Mouse (Mus musculus) mammary gland, adult 2 months (tissue): ENCODE results near the gene Comtd1. TPM values are rescaled to one million over a fixed set of nuclear protein-coding genes. Genes with fewer than 3 reads are reported as not detected.

Source experiments
- polyA plus RNA-seq: library from polyadenylated mRNA; depleted of rRNA; stranded (reverse); fragments of >200 nt; gene quantifications from 2 replicates; pipeline ENCODE4 v1.2.3, GENCODE M21; 2012; ENCODE audit warnings: low replicate concordance; rRNA removed

Gene Comtd1
- polyA plus RNA-seq: 13.9 and 28.7 TPM in 2 replicates

DNA sequence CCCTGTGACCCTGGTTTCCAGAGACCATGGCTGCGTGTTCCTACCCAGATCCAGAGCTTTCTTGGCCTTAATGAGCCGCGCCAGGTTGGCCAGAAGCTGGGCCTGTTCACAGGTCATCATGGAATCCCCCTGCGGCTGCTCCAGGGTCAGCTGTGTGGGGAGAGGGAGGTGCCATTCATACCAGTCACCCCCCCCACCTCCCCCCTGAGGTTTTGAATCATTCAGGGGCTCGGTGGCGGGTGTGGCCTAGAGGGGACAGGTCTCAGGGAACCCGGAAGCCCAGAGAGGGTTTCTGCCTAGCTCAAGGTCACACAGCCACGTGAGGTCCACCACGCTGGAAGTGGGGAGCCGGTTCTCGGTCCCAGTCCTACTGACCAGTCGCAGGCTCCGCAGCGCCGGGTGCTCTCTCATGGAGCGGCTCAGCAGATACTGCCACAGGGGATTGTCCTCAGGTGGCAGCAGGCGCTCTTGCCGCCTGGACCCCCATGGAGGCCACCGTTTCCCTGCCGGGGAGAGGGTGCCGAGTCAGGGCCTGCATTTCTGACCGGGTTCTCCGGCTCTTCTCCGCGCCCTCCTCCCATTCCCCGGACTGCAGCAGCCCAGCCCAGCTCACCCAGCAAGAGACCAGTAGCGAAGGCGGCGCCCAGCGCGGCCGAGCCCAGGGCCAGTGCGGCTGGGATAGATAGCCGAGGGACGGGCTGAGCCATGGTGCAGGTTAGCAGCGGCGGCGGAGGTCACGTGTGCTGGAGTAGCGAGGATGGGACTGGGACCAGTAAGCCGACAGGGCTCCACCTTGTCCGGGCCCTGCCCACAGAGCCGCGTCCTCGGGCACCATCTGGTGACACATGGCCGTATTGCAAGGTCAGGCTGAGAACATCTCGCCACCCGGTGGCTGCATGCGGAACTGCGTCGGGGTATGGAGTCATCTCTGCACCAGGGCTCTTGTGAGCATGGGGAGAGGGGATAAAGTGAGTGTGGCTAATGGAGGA, at the start of gene Comtd1:
Comtd1 (minus strand) TSS at position 812 of the 989 bp plus-strand sequence.

DNA sequence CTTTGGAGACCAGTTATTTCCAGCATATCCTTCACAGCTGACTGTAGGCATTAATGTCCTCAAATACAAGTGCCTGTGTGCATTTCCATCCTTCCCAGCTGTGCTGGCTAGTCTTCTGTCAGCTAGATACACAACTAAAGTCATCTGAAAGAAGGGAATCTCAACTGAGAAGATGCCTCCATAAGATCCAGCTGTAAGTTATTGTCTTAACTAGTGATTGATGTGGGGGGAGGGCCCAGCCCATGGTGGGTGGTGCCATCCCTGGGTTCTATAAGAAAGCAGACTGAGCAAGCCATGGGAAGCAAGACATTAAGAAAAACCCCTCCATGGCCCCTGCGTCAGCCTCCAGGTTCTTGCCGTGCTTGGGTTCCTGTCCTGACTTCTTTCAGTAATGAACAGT, 23.8 kb downstream of the Comtd1 start, which contains the start of gene Vdac2:
Vdac2 (plus strand) TSS at position 301 of the 400 bp plus-strand sequence.

Other genes starting within 250 kb of the Comtd1 start
- gene Dupd1, start 134.4 kb downstream of the Comtd1 start, polyA plus RNA-seq: 6.4 TPM in 1 of 2 replicates, not detected in the other
- 9.9 and 17.4 TPM in 2 replicates for gene Samd8, start 98.4 kb downstream of the Comtd1 start, polyA plus RNA-seq
- gene Dusp13, start 97.8 kb downstream of the Comtd1 start, polyA plus RNA-seq: 0.65 and 78.8 TPM in 2 replicates
- 105 and 114 TPM in 2 replicates for gene Vdac2, start 23.7 kb downstream of the Comtd1 start, polyA plus RNA-seq
- gene Zfp503, start 140.6 kb upstream of the Comtd1 start, polyA plus RNA-seq: 28.1 and 84.7 TPM in 2 replicates
- 2.7 and 5.8 TPM in 2 replicates for gene Lrmda, start 170.7 kb upstream of the Comtd1 start, polyA plus RNA-seq